Mouse (Mus musculus) erythroid progenitor cell, adult 5-6 weeks (primary cell): Measurements from ENCODE around the gene Frmd5. TPM values are rescaled to one million over a fixed set of nuclear protein-coding genes. Genes with fewer than 3 reads are reported as not detected.

Experiments used
- ATAC-seq: replicated peaks from 2 replicates; pipeline ENCODE4 v1.8.0; 2016; ENCODE audit warnings: moderate number of reproducible peaks, mild to moderate bottlenecking, moderate TSS enrichment, inconsistent platforms; ENCODE audit not compliant: poor library complexity, low FRiP score, severe bottlenecking
- total RNA-seq, 2 experiments: library from RNA; stranded (forward) in 1 of 2; stranded (reverse) in 1 of 2; fragments of 150-400 nt in 1 of 2; fragments of 186-747, 209-891 nt in 1 of 2; gene quantifications; 2 replicates each; pipeline versions ENCODE4 v1.2.3 to v1.2.4; 2015 to 2017; ENCODE audit warnings: low replicate concordance in 2 of 2

The Frmd5 gene
- total RNA-seq, 2 experiments from 2014 or later: not detected

- ATAC-seq: no peak
Measured at GRCm38 (mm10) chr2:121764851-121765250, 42.0 kb downstream of the Frmd5 start.

- no peak for ATAC-seq
Measured at GRCm38 (mm10) chr2:121761861-121762260, 45.0 kb downstream of the Frmd5 start.

- ATAC-seq: no peak
Measured at GRCm38 (mm10) chr2:121761281-121761795, 45.5 kb downstream of the Frmd5 start.

- ATAC-seq: no peak
Measured at GRCm38 (mm10) chr2:121760646-121761045, 46.2 kb downstream of the Frmd5 start.

- no peak for ATAC-seq
Measured at GRCm38 (mm10) chr2:121758258-121758657, 48.6 kb downstream of the Frmd5 start.

- no peak for ATAC-seq
Measured at GRCm38 (mm10) chr2:121756336-121756735, 50.6 kb downstream of the Frmd5 start.

GRCm38 (mm10) chr2:121755056-121755455, 51.8 kb downstream of the Frmd5 start:
- no peak for ATAC-seq

GRCm38 (mm10) chr2:121750121-121750520, 56.8 kb downstream of the Frmd5 start:
- no peak for ATAC-seq

GRCm38 (mm10) chr2:121741151-121741550, 65.7 kb downstream of the Frmd5 start:
- no peak for ATAC-seq

GRCm38 (mm10) chr2:121739410-121739809, 67.5 kb downstream of the Frmd5 start:
- no peak for ATAC-seq

- ATAC-seq: no peak
Measured at GRCm38 (mm10) chr2:121733426-121733825, 73.5 kb downstream of the Frmd5 start.

- no peak for ATAC-seq
Measured at GRCm38 (mm10) chr2:121730486-121730885, 76.4 kb downstream of the Frmd5 start.

GRCm38 (mm10) chr2:121728907-121729575, 77.8 kb downstream of the Frmd5 start:
- no peak for ATAC-seq

- no peak for ATAC-seq
Measured at GRCm38 (mm10) chr2:121724866-121725265, 82.0 kb downstream of the Frmd5 start.

- ATAC-seq: no peak
Measured at GRCm38 (mm10) chr2:121723796-121724195, 83.1 kb downstream of the Frmd5 start.

GRCm38 (mm10) chr2:121719000-121719399, 87.9 kb downstream of the Frmd5 start:
- no peak for ATAC-seq

- no peak for ATAC-seq
Measured at GRCm38 (mm10) chr2:121717133-121717532, 89.8 kb downstream of the Frmd5 start.

- no peak for ATAC-seq
Measured at GRCm38 (mm10) chr2:121713567-121713966, 93.3 kb downstream of the Frmd5 start.

- no peak for ATAC-seq
Measured at GRCm38 (mm10) chr2:121711748-121712384, 95.0 kb downstream of the Frmd5 start.

- ATAC-seq: no peak
Measured at GRCm38 (mm10) chr2:121709096-121709495, 97.8 kb downstream of the Frmd5 start.

- no peak for ATAC-seq
Measured at GRCm38 (mm10) chr2:121707461-121707860, 99.4 kb downstream of the Frmd5 start.
